Mouse (Mus musculus): ENCODE results near the gene Eno1. TPM values are rescaled to one million over a fixed set of nuclear protein-coding genes. Genes with fewer than 3 reads are reported as not detected.

The Eno1 gene
- polyA plus RNA-seq, 1 experiment from 2014 or later: 1,983 TPM

DNA sequence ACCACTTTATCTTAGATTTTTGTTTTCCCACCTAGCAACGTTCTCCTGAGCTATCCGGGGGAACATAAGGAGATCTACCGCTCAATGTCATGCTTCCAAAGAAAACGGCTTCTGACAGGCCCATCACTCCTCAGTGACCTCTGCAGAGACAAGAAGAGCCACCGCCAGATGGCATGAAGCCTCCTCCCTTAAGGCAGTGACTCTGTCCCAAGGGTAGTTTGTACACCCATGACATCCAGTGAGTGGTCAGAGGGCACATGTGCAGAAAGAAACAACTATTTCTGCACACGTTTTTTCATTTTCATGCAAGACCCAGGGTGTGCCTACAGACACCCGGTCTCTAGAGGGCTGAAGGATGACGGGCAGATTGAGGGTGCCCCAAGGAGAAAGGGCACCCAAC lies 26.2 kb upstream of the Eno1 start:
- H3K9me3 ChIP-seq (ENCODE audit: control insufficient read depth, low read length): no peaks in the 10 kb centered on the region
- no peak for ATAC-seq (ENCODE audit: insufficient read depth, low FRiP score, low TSS enrichment)
- no peaks in the 10 kb centered on the region for H3K36me3 ChIP-seq (ENCODE audit: control insufficient read depth, insufficient read depth, low read length)
- WGBS: 74% methylated on average over 8 of the region's 8 CpGs
- no peak overlapping the region for H3K9ac ChIP-seq (ENCODE audit: low read length)
- no peak overlapping the region for H3K27ac ChIP-seq (ENCODE audit: low read depth, low read length)
- no peak for DNase-seq (ENCODE audit: low spot score)
- H3K27me3 ChIP-seq (ENCODE audit: control insufficient read depth, insufficient read depth, low read length): no peaks in the 10 kb centered on the region
- no peaks in the 10 kb centered on the region for H3K4me1 ChIP-seq (ENCODE audit: control insufficient read depth, insufficient read depth, low read length)
- H3K4me3 ChIP-seq (ENCODE audit: low read depth, low read length): no peak overlapping the region
- no peak overlapping the region for H3K4me2 ChIP-seq (ENCODE audit: low read depth)

DNA sequence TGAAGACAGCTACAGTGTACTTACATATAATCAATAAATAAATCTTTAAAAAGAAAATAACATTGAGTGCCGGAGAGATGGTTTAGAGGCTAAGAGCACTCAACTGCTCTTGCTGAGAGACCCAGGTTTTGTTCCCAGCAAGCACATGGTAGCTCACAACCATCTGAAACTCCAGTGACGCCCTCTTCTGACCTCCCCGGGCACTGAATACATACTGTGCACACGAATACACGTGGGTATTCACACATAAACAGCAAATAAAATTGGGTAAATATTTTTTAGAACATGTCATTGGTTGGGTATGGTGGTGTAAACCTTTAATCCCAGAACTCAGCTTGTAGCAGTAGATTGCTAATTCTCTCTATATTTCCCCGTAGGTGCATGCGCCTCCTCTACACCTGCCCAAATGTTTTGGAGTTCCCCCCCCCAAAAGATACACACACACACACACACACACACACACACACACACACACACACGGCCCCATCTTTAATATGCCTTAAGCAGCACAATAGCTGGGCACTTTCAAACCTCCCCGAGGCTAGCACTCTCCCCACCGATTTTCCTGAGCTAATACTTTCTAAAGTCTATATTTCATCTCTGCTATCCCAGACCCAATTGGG lies 24.5 kb upstream of the Eno1 start:
- peak overlapping the region; percentile 29 for H3K4me3 ChIP-seq (ENCODE audit: low read depth, low read length)
- H3K4me1 ChIP-seq (ENCODE audit: control insufficient read depth, insufficient read depth, low read length): no peaks in the 10 kb centered on the region
- H3K9me3 ChIP-seq (ENCODE audit: control insufficient read depth, low read length): no peaks in the 10 kb centered on the region
- no peak overlapping the region for H3K27ac ChIP-seq (ENCODE audit: low read depth, low read length)
- DNase-seq (ENCODE audit: low spot score) (no peak), ATAC-seq (ENCODE audit: insufficient read depth, low FRiP score, low TSS enrichment) (peak; percentile 20; the same call in 1 of the 2 replicates)
- WGBS: 56% methylated on average over 10 of the region's 10 CpGs
- H3K27me3 ChIP-seq (ENCODE audit: control insufficient read depth, insufficient read depth, low read length): no peaks in the 10 kb centered on the region
- H3K9ac ChIP-seq (ENCODE audit: low read length): no peak overlapping the region
- H3K4me2 ChIP-seq (ENCODE audit: low read depth): peak overlapping the region; percentile 43
- no peaks in the 10 kb centered on the region for H3K36me3 ChIP-seq (ENCODE audit: control insufficient read depth, insufficient read depth, low read length)

DNA sequence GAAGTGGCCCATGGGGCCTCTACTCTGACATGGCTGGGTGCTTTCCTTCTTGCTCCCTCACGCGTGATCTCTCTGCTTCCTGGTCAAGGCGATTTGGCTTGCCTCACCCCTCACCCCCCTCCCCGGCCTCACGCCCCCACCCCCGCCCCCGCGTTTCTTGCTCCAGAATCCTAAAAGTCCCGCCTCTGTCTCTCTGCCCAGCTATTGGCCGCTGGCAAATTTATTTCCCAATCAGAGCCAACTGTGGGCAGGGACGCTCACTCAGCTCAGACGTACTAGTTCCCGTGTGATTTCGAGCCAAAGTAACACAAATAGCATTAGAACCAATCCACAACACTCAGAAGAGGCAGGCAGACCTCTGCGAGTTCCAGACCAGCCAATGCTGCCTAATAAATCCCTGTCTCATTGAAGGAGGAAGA lies 24.0 kb upstream of the Eno1 start:
- WGBS: 0% methylated on average over 15 of the region's 15 CpGs

DNA sequence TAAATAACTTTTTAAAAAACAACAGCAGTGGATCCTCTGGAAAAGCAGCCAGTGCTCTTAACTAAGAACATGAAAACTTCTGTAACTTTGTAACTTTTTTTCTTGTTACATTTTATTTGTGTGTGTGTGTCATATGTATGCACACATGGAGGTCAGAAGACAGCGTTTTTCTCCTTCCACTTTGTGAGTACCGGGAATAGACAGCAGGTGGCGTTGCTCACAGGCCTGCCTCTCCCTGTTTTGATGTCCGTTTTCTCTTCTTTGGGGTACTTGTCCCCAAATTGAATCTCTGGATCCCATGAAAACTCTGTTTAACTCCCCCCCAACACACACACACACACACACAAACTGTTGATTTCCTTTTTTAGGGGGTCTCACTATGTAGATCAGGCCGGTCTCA lies 22.6 kb upstream of the Eno1 start:
- Histone ChIP-seq H3K4me3 (ENCODE audit: low read depth, low read length) (no peak overlapping the region), H3K27me3 (ENCODE audit: control insufficient read depth, insufficient read depth, low read length) (no peaks in the 10 kb centered on the region), H3K4me2 (ENCODE audit: low read depth) (no peak overlapping the region), H3K9me3 (ENCODE audit: control insufficient read depth, low read length) (no peaks in the 10 kb centered on the region), H3K27ac (ENCODE audit: low read depth, low read length) (no peak overlapping the region), H3K4me1 (ENCODE audit: control insufficient read depth, insufficient read depth, low read length) (no peaks in the 10 kb centered on the region), H3K36me3 (ENCODE audit: control insufficient read depth, insufficient read depth, low read length) (no peaks in the 10 kb centered on the region), H3K9ac (ENCODE audit: low read length) (no peak overlapping the region)
- DNase-seq (ENCODE audit: low spot score): no peak
- ATAC-seq (ENCODE audit: insufficient read depth, low FRiP score, low TSS enrichment): no peak
- WGBS: 31% methylated on average over 5 of the region's 5 CpGs

More for the DNA sequence above, 24.0 kb upstream of the Eno1 start:
- Histone ChIP-seq H3K4me1 (ENCODE audit: control insufficient read depth, insufficient read depth, low read length) (no peaks in the 10 kb centered on the region), H3K4me2 (ENCODE audit: low read depth) (peak overlapping the region; percentile 43), H3K9ac (ENCODE audit: low read length) (peak overlapping the region; percentile 39), H3K27me3 (ENCODE audit: control insufficient read depth, insufficient read depth, low read length) (no peaks in the 10 kb centered on the region), H3K4me3 (ENCODE audit: low read depth, low read length) (peak overlapping the region; percentile 29), H3K36me3 (ENCODE audit: control insufficient read depth, insufficient read depth, low read length) (no peaks in the 10 kb centered on the region), H3K9me3 (ENCODE audit: control insufficient read depth, low read length) (no peaks in the 10 kb centered on the region), H3K27ac (ENCODE audit: low read depth, low read length) (no peak overlapping the region)
- ATAC-seq (ENCODE audit: insufficient read depth, low FRiP score, low TSS enrichment): peak; percentile 65; the same call in 1 of the 2 replicates
- DNase-seq (ENCODE audit: low spot score): peak; percentile 77

DNA sequence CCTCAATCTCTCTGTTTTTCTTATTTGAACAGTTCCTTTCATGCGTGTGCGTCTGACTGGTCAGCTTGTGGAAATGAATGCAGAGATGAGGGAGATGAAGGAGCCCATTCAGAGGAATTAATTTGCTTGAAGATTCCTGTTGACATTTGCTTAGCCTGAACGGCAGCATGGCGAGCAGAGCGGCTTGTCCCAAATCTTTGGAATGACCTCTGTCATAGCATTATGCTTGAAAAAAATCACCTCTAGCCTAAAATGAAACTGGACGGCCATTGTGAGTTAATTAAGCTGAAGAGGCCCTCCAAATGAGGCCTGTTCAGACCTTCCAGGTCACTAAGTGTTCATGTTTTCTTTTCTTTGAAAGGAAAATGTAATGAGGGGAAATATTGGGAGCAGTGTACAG lies 20.1 kb upstream of the Eno1 start:
- no peaks in the 10 kb centered on the region for H3K9me3 ChIP-seq (ENCODE audit: control insufficient read depth, low read length)
- 56% methylated on average over 6 of the region's 6 CpGs for WGBS
- H3K27me3 ChIP-seq (ENCODE audit: control insufficient read depth, insufficient read depth, low read length): no peaks in the 10 kb centered on the region

DNA sequence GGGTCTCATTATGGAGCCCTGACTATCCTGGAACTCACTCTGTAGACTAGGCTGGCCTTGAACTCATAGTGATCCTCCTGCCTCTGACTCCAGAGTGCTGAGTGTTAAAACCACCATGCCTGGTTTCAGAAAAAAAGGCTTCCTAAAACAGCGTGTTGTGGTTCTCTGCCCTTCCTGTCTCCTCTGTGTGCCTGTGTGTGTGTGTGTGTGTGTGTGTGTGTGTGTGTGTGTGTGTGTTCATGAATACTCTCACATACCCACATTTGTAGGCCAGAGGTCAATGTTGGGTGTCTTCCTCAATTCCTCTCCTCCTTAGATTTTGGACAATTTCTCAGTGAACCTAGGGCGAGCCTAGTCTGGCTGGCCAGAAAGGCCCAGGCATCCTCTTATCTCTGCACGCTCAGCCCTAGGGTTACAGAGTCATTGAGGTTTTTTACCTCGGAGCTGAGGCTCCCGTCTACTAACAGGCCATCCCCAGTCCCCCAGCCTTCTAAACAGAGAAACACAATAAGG lies 19.4 kb upstream of the Eno1 start:
- ATAC-seq (ENCODE audit: insufficient read depth, low FRiP score, low TSS enrichment) (no peak), DNase-seq (ENCODE audit: low spot score) (no peak)
- no peak overlapping the region for H3K4me2 ChIP-seq (ENCODE audit: low read depth)
- no peak overlapping the region for H3K9ac ChIP-seq (ENCODE audit: low read length)
- H3K4me3 ChIP-seq (ENCODE audit: low read depth, low read length): no peak overlapping the region
- no peak overlapping the region for H3K27ac ChIP-seq (ENCODE audit: low read depth, low read length)
- 76% methylated on average over 5 of the region's 5 CpGs for WGBS
- H3K4me1 ChIP-seq (ENCODE audit: control insufficient read depth, insufficient read depth, low read length): no peaks in the 10 kb centered on the region
- no peaks in the 10 kb centered on the region for H3K36me3 ChIP-seq (ENCODE audit: control insufficient read depth, insufficient read depth, low read length)
- H3K27me3 ChIP-seq (ENCODE audit: control insufficient read depth, insufficient read depth, low read length): no peaks in the 10 kb centered on the region
- H3K9me3 ChIP-seq (ENCODE audit: control insufficient read depth, low read length): no peaks in the 10 kb centered on the region

More for the DNA sequence above, 20.1 kb upstream of the Eno1 start:
- Histone ChIP-seq H3K27ac (ENCODE audit: low read depth, low read length) (no peak overlapping the region), H3K4me1 (ENCODE audit: control insufficient read depth, insufficient read depth, low read length) (no peaks in the 10 kb centered on the region), H3K9ac (ENCODE audit: low read length) (no peak overlapping the region), H3K36me3 (ENCODE audit: control insufficient read depth, insufficient read depth, low read length) (no peaks in the 10 kb centered on the region), H3K4me3 (ENCODE audit: low read depth, low read length) (no peak overlapping the region), H3K4me2 (ENCODE audit: low read depth) (no peak overlapping the region)
- DNase-seq (ENCODE audit: low spot score) (no peak), ATAC-seq (ENCODE audit: insufficient read depth, low FRiP score, low TSS enrichment) (no peak)

DNA sequence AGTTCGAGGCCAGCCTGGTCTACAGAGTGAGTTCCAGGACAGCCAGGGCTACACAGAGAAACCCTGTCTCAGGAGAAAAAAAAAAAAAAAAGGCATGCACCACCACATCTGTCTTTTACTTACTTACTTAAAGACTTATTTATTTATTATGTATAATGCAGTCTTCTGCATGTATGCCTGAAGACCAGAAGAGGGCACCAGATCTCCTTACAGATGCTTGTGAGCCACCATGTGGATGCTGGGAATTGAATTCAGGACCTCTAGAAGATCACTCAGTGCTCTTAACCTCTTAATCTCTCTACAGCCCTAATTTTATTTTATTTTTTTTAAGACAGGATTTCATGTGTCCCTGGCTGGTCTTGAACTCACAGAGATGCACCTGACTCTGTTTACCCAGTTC lies 18.6 kb upstream of the Eno1 start:
- ATAC-seq (ENCODE audit: insufficient read depth, low FRiP score, low TSS enrichment) (no peak), DNase-seq (ENCODE audit: low spot score) (no peak)
- H3K27me3 ChIP-seq (ENCODE audit: control insufficient read depth, insufficient read depth, low read length): no peaks in the 10 kb centered on the region
- H3K9ac ChIP-seq (ENCODE audit: low read length): no peak overlapping the region
- no peak overlapping the region for H3K4me3 ChIP-seq (ENCODE audit: low read depth, low read length)
- H3K4me1 ChIP-seq (ENCODE audit: control insufficient read depth, insufficient read depth, low read length): no peaks in the 10 kb centered on the region
- H3K9me3 ChIP-seq (ENCODE audit: control insufficient read depth, low read length): no peaks in the 10 kb centered on the region
- 88% methylated on average over 1 of the region's 1 CpGs for WGBS
- H3K36me3 ChIP-seq (ENCODE audit: control insufficient read depth, insufficient read depth, low read length): no peaks in the 10 kb centered on the region
- no peak overlapping the region for H3K4me2 ChIP-seq (ENCODE audit: low read depth)
- H3K27ac ChIP-seq (ENCODE audit: low read depth, low read length): no peak overlapping the region

DNA sequence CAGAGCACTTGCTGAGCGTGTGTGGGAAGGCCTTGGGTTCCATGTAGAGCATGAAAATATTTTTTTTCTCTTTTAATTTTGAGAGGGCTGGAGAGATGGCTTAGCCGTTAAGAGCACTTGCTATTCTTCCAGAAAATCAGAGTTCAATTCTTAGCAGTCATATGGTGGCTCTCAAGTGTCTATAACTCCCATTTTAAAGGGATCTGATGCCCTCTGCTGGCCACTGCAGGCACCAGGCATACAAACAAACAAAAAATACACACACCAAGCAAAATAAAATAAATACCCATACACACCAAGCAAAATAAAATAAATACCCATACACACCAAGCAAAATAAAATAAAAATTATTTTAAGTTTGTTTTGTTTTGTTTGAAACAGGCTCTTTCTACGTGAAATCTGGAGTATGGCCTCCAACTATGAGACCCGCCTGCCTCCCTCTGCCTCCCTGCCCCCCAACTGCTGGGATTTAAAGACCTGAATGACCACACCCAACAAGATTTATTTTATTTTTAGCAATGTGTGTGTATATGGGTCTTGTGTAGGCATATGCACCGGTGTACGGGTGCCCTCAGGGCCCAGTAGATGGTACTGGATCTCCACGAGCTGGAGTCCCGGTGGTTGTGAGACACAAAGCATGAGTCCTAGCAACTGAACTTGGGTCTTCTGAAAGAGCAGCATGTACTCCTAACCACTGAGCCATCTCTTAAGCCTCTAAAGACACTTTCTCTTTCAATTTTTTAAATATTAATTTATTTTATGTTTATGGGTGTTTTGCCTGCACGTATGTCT lies 16.8 kb upstream of the Eno1 start:
- Histone ChIP-seq H3K27me3 (ENCODE audit: control insufficient read depth, insufficient read depth, low read length) (no peaks in the 10 kb centered on the region), H3K4me2 (ENCODE audit: low read depth) (no peak overlapping the region), H3K4me1 (ENCODE audit: control insufficient read depth, insufficient read depth, low read length) (no peaks in the 10 kb centered on the region), H3K27ac (ENCODE audit: low read depth, low read length) (no peak overlapping the region), H3K36me3 (ENCODE audit: control insufficient read depth, insufficient read depth, low read length) (no peaks in the 10 kb centered on the region), H3K9me3 (ENCODE audit: control insufficient read depth, low read length) (no peaks in the 10 kb centered on the region), H3K9ac (ENCODE audit: low read length) (no peak overlapping the region), H3K4me3 (ENCODE audit: low read depth, low read length) (no peak overlapping the region)
- no peak; the same call in 1 of the 2 replicates for ATAC-seq (ENCODE audit: insufficient read depth, low FRiP score, low TSS enrichment)
- WGBS: 77% methylated on average over 9 of the region's 9 CpGs
- DNase-seq (ENCODE audit: low spot score): peak; percentile 68
